Mouse (Mus musculus): ENCODE data around the gene Cc2d2b. TPM values are rescaled to one million over a fixed set of nuclear protein-coding genes. Genes with fewer than 3 reads are reported as not detected.

Gene Cc2d2b
- total RNA-seq, 2 experiments from 2014 or later: not detected

GRCm38 (mm10) chr19:40738683-40739324 lies 9.7 kb upstream of the Cc2d2b start:
- DNase-seq (ENCODE audit: low spot score): no peak
- intact Hi-C loops (cut with DNase I): no loop called here

GRCm38 (mm10) chr19:40746603-40747002 lies 1.9 kb upstream of the Cc2d2b start:
- no peak for DNase-seq (ENCODE audit: low spot score)
- intact Hi-C loops (cut with DNase I): no loop called here

- DNase-seq (ENCODE audit: low spot score): no peak
- intact Hi-C loops (cut with DNase I): loop anchor here (5.0 kb wide), 1 partner anchor 263 kb away; no protein-coding TSS in a partner anchor
Observed at GRCm38 (mm10) chr19:40754311-40754710, 5.8 kb downstream of the Cc2d2b start.

- DNase-seq (ENCODE audit: low spot score): no peak
- intact Hi-C loops (cut with DNase I): no loop called here
Observed at GRCm38 (mm10) chr19:40760071-40760470, 11.5 kb downstream of the Cc2d2b start.

- no peak for DNase-seq (ENCODE audit: low spot score)
- intact Hi-C loops (cut with DNase I): no loop called here
Observed at GRCm38 (mm10) chr19:40762023-40762759, 13.6 kb downstream of the Cc2d2b start.

GRCm38 (mm10) chr19:40767189-40767588 lies 18.6 kb downstream of the Cc2d2b start:
- intact Hi-C loops (cut with DNase I): no loop called here
- DNase-seq (ENCODE audit: low spot score): no peak

- intact Hi-C loops (cut with DNase I): no loop called here
- DNase-seq (ENCODE audit: low spot score): no peak
Observed at GRCm38 (mm10) chr19:40769341-40769770, 20.8 kb downstream of the Cc2d2b start.

- intact Hi-C loops (cut with DNase I): no loop called here
- no peak for DNase-seq (ENCODE audit: low spot score)
Observed at GRCm38 (mm10) chr19:40788004-40788714, 39.6 kb downstream of the Cc2d2b start.

GRCm38 (mm10) chr19:40788715-40789084 lies 40.1 kb downstream of the Cc2d2b start:
- no peak for DNase-seq (ENCODE audit: low spot score)
- intact Hi-C loops (cut with DNase I): no loop called here

- intact Hi-C loops (cut with DNase I): no loop called here
- no peak for DNase-seq (ENCODE audit: low spot score)
Observed at GRCm38 (mm10) chr19:40805176-40805737, 56.7 kb downstream of the Cc2d2b start.

GRCm38 (mm10) chr19:40809858-40810257 lies 61.3 kb downstream of the Cc2d2b start:
- no peak for DNase-seq (ENCODE audit: low spot score)
- intact Hi-C loops (cut with DNase I): no loop called here

- intact Hi-C loops (cut with DNase I): no loop called here
Observed at GRCm38 (mm10) chr19:40811840-40812239, 63.3 kb downstream of the Cc2d2b start.

GRCm38 (mm10) chr19:40812778-40813177 lies 64.2 kb downstream of the Cc2d2b start:
- DNase-seq (ENCODE audit: low spot score): no peak
- intact Hi-C loops (cut with DNase I): no loop called here

More at GRCm38 (mm10) chr19:40811840-40812239, 63.3 kb downstream of the Cc2d2b start:
- no peak for DNase-seq (ENCODE audit: low spot score)

- intact Hi-C loops (cut with DNase I): no loop called here
- no peak for DNase-seq (ENCODE audit: low spot score)
Observed at GRCm38 (mm10) chr19:40813385-40813784, 64.8 kb downstream of the Cc2d2b start.

- DNase-seq (ENCODE audit: low spot score): no peak
- intact Hi-C loops (cut with DNase I): no loop called here
Observed at GRCm38 (mm10) chr19:40815645-40816183, 67.2 kb downstream of the Cc2d2b start.

GRCm38 (mm10) chr19:40817901-40818532 lies 69.5 kb downstream of the Cc2d2b start:
- DNase-seq (ENCODE audit: low spot score): no peak
- intact Hi-C loops (cut with DNase I): no loop called here

GRCm38 (mm10) chr19:40818764-40819163 lies 70.2 kb downstream of the Cc2d2b start:
- no peak for DNase-seq (ENCODE audit: low spot score)
- intact Hi-C loops (cut with DNase I): no loop called here

GRCm38 (mm10) chr19:40821306-40821825 lies 72.8 kb downstream of the Cc2d2b start:
- no peak for DNase-seq (ENCODE audit: low spot score)
- intact Hi-C loops (cut with DNase I): no loop called here

GRCm38 (mm10) chr19:40825636-40826035 lies 77.1 kb downstream of the Cc2d2b start:
- intact Hi-C loops (cut with DNase I): no loop called here
- DNase-seq (ENCODE audit: low spot score): no peak

- intact Hi-C loops (cut with DNase I): no loop called here
- DNase-seq (ENCODE audit: low spot score): no peak
Observed at GRCm38 (mm10) chr19:40826735-40827134, 78.2 kb downstream of the Cc2d2b start.
